Mouse (Mus musculus) left cerebral cortex, postnatal 14 days (tissue): ENCODE measurements around the gene Pdzk1ip1. TPM values are rescaled to one million over a fixed set of nuclear protein-coding genes. Genes with fewer than 3 reads are reported as not detected.

Experiments
- DNase-seq, 2 experiments: peaks; one replicate each; pipeline ENCODE4 v3.0.0; 2021 to 2022; ENCODE audit warnings: low spot score in 2 of 2, mixed read lengths in 1 of 2
- intact Hi-C: fragments of 180-260 bp; cut with DNase I; formaldehyde crosslinking; loops from one replicate; pipeline ENCODE4 v1.15.1; 2025
- total RNA-seq, 2 experiments: library from RNA; stranded (reverse); gene quantifications; 2 replicates each; pipeline ENCODE4 v1.2.3; 2021

The Pdzk1ip1 gene
- total RNA-seq, 2 experiments from 2014 or later = 0.44 TPM; not detected in 1

GRCm38 (mm10) chr4:115101682-115102081 lies 13.2 kb downstream of the Pdzk1ip1 start:
- intact Hi-C loops = loop anchor here (2.0 kb wide), 1 partner anchor 607 kb away; no protein-coding TSS in a partner anchor
- peak; percentile 87 to 89 for DNase-seq

GRCm38 (mm10) chr4:115103510-115103909 lies 15.0 kb downstream of the Pdzk1ip1 start:
- intact Hi-C loops = no loop called here
- peak; percentile 19 to 54 for DNase-seq

DNA sequence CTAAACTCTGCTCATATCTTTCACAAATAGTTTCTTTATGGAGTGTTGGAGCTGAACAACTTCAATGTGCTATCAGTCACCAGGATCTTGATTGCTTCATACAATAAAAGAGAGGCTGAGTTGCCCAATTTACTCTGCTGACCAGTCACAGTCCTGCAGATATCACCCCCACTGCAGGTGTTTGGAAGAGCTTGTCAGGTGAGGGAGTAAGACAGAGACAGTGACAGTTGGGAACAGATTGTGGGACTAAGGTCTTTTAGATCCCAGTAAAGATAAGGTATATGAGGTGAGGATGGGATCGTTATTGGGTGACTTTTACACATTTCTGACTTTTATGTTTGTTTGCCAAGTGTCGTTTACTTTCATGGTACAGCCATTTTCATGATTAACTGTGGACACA lies 22.7 kb downstream of the Pdzk1ip1 start:
- intact Hi-C loops = no loop called here
- no peak for DNase-seq

DNA sequence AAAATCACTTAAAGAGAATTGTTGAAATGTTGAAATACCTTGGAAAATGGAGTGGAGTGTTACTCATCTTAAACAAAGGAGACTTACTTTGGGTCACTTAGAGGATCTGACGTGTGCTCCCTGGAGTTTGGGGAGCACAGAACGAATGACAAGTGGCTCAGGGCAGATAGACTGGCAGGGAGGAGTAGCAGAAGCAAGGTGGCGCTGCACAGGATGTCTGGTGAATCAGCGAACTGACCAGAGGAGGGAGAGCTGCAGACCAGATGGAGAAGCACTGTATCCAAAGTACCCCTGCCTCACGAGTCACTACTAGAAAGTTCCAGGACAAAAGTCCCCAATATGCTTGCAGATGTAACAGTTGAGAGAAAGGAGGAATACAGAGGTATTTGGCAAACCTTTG lies 24.8 kb downstream of the Pdzk1ip1 start:
- DNase-seq = no peak
- intact Hi-C loops = no loop called here

- intact Hi-C loops = no loop called here
- no peak for DNase-seq
These were observed 31.1 kb downstream of the Pdzk1ip1 start for GRCm38 (mm10) chr4:115119642-115120041.

DNA sequence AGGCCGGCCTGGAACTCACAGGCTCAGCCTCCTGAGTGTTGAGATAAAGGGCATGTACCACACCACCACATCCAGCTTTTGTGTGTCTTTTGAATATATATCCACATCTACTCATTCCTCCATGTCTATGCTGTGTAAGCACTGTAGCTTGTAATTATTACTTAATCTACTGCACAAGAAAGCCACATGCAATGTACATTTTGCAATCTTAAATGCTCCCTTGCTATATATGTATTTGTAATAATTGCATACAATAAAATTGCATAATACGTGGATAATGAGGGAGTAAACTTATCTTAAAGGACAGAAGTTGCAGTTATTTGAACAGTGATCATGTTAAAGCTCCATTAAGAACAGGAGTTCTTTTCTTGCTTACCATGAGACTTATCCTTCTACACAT lies 32.7 kb downstream of the Pdzk1ip1 start:
- DNase-seq = no peak
- intact Hi-C loops = no loop called here

- intact Hi-C loops = no loop called here
- DNase-seq = no peak
These were observed 33.1 kb downstream of the Pdzk1ip1 start for GRCm38 (mm10) chr4:115121608-115122007.

GRCm38 (mm10) chr4:115123507-115123906 lies 35.0 kb downstream of the Pdzk1ip1 start:
- intact Hi-C loops = no loop called here
- no peak for DNase-seq

DNA sequence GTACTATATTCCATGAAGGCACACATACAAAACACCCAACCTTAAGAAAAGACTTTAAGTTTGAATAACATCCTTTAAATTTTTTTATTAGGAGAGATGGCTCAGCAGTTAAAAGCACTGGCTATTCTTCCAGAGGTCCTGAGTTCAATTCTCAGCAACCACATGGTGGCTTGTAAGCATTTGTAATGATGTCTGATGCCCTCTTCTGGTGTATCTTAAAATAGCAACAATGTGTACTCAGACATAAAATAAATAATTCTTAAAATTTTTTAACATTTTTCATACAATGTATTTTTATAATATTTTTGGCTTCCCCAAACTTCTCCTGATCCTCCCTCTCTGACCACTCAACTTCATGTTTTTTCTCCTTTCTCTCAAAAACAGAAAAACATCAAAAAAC lies 36.2 kb downstream of the Pdzk1ip1 start:
- DNase-seq = no peak
- intact Hi-C loops = no loop called here

DNA sequence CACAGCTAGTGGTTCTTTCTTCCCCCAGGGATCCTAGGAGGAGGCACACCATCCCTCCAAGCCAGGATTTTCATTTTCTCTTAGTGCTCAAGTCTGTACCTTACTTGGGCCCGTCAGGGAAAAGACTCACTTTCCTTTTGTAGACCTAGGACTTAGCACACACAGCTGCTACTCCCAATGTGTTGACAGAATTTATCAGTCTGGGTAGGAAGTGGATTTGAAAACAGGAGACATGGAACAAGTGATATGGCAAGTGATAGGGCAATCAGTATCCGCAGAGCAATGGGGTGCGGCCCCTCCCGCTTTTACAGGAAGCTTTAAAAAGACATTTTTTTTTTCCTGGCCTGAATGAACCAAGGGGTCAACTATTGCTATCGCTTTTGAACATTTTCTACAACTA lies 44.6 kb downstream of the Pdzk1ip1 start:
- peak in 1 of 2 experiments; percentile 32 for DNase-seq
- intact Hi-C loops = no loop called here

DNA sequence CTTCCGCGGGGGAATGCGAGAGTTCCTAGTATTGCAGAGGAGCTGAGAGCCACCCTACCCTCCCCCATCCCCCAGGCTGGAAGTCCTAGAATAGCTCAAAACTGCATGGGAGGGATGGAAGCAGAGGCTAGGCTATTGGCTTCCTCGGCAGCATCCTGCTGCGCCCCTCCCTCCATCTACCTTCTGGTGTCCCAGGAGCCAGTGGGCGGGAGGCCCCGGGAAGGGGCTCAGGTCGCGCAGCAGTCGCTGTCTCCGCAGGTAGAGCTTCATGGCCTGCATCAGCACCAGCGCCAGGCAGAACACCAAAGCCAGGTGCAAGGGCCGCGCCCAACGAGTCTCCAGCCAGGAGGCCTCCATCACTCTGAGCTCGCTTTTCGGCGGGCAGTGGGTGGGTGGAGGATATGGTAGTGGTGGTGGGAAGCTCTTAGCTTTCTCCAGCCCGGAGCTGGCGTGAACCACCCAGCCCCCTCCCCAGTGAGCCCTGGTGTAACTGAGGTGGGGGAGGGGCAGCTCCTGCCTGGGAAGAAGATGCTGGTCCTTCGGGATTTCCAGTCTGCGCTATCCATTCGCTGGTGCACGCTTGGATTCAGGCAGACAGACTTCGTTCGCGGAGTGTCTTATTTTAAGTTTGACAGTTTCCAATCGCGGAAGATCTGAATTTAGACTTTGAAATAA lies 45.2 kb downstream of the Pdzk1ip1 start, which contains the start of gene Cyp4x1:
TSS of gene Cyp4x1 (minus strand) at position 661 of the 675 bp plus-strand sequence.
- DNase-seq = peak; percentile 79 to 88
- intact Hi-C loops = no loop called here

DNA sequence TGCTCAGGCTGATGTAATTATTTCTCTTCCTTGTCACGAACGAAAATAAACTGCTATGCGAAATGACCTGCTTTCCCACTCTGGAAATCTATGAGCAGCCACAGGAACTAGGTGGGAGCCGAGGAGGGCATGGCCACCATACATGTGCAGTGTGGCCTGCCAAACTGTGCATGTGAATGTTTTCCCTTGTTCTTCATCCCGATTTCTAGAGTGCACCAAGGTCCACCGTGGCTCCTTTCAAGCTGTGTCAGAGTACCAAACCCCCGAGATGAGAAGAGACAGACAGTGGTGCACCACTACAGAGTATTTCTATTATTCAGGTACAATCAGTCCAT lies 45.8 kb downstream of the Pdzk1ip1 start:
- peak in 1 of 2 experiments; percentile 32 for DNase-seq
- intact Hi-C loops = no loop called here

Other genes with a start within 250 kb of the Pdzk1ip1 start
- under 1 TPM; 0.30 to 0.48 TPM for gene Foxd2, start 179.8 kb upstream of the Pdzk1ip1 start, total RNA-seq
- gene Foxe3, start 162.7 kb upstream of the Pdzk1ip1 start, total RNA-seq = not detected
- 100 to 1,000 TPM; 115 to 122 TPM for gene Cmpk1, start 101.5 kb upstream of the Pdzk1ip1 start, total RNA-seq
- gene Stil, start 88.5 kb upstream of the Pdzk1ip1 start, total RNA-seq = under 1 TPM; 0.40 to 0.57 TPM
- 1 to 10 TPM; 2.3 to 2.7 TPM for gene Tal1, start 32.3 kb upstream of the Pdzk1ip1 start, total RNA-seq
- 10 to 100 TPM; 15.1 to 16.1 TPM for gene Cyp4x1, start 45.6 kb downstream of the Pdzk1ip1 start, total RNA-seq
- gene Cyp4a29, start 153.4 kb downstream of the Pdzk1ip1 start, total RNA-seq = not detected
- not detected for gene Cyp4a12a, start 210.3 kb downstream of the Pdzk1ip1 start, total RNA-seq